9 mouse cellular contexts compared by ENCODE assay signal in the genomic region with DNA sequence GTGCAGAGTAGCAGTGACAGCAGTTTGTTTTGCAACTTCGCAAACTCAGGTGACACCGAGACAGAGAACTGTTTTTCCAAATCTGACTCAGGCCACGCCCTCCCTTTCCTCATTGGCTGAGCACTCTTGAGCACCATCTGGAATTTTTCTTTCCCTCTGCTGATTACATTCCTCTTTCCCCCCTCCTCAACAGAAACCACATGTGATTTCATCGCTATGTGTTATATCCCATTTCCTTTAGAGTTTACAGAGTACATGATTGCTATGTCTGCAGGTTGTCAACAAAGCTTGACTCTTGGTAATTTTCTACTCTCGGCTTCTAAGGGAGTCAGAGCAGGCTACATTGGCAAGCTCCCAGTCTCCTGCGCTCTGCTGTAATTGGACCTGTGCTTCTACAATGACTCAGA. TPM values are rescaled to one million over a fixed set of nuclear protein-coding genes. Genes with fewer than 3 reads are reported as not detected.
DNase-seq lines count a peak whose midpoint lies in the region; ATAC-seq lines count a peak whose summit lies in the region.
"Had no signal": no experiment of that assay in that cellular context is flagged by ENCODE, and none has a peak within 500 bp of the region (broad histone marks: within the 10 kb centered on the region; RNA-seq: fewer than 3 reads in every experiment).

No protein-coding gene starts in this region.

- 42% methylated on average over 6 of the region's 6 CpGs for WGBS in heart, embryonic 12.5 days
- 31% methylated on average over 6 of the region's 6 CpGs for WGBS in lung, embryonic 16.5 days

- H3K9ac ChIP-seq in heart, embryonic 12.5 days = no peak overlapping the region
- H3K9ac ChIP-seq in lung, embryonic 16.5 days (ENCODE audit: low read length) = no peak overlapping the region

- no peak for ATAC-seq in heart, embryonic 12.5 days (ENCODE audit: insufficient number of reproducible peaks, low FRiP score)
- peak; percentile 15; the same call in 1 of the 2 replicates for ATAC-seq in lung, embryonic 16.5 days (ENCODE audit: low read depth)

- H3K4me2 ChIP-seq in heart, embryonic 12.5 days = no peak overlapping the region
- peak overlapping the region; percentile 21; the same call in 1 of the 2 replicates for H3K4me2 ChIP-seq in lung, embryonic 16.5 days (ENCODE audit: low read depth, low read length)

- H3K36me3 ChIP-seq in heart, embryonic 12.5 days = no peaks in the 10 kb centered on the region
- H3K36me3 ChIP-seq in lung, embryonic 16.5 days (ENCODE audit: control insufficient read depth, insufficient read depth, low read length) = no peaks in the 10 kb centered on the region

- H3K4me1 ChIP-seq in heart, embryonic 12.5 days (replicated peaks) = no peaks in the 10 kb centered on the region
- no peaks in the 10 kb centered on the region for H3K4me1 ChIP-seq in lung, embryonic 16.5 days (replicated peaks; ENCODE audit: control insufficient read depth, insufficient read depth, low read length)

- peaks cover 9% of the 10 kb centered on the region; the same call in 1 of the 2 replicates for H3K9me3 ChIP-seq in heart, embryonic 12.5 days (replicated peaks)
- no peaks in the 10 kb centered on the region; the same call in 1 of the 2 replicates for H3K9me3 ChIP-seq in lung, embryonic 16.5 days (ENCODE audit: control insufficient read depth, low read length)

- H3K27ac ChIP-seq in heart, embryonic 12.5 days (ENCODE audit: poor library complexity, severe bottlenecking) = no peak overlapping the region
- H3K27ac ChIP-seq in lung, embryonic 16.5 days (ENCODE audit: low read length) = no peak overlapping the region

- no peak overlapping the region for H3K4me3 ChIP-seq in heart, embryonic 12.5 days
- no peak overlapping the region for H3K4me3 ChIP-seq in lung, embryonic 16.5 days (ENCODE audit: low read length)

- H3K27me3 ChIP-seq in heart, embryonic 12.5 days (replicated peaks) = no peaks in the 10 kb centered on the region; the same call in 1 of the 2 replicates
- no peaks in the 10 kb centered on the region for H3K27me3 ChIP-seq in lung, embryonic 16.5 days (ENCODE audit: control insufficient read depth, insufficient read depth, low read depth, low read length)

- peak; percentile 58 to 65 for DNase-seq in heart, adult 18-20 months
- peak; percentile 73 for DNase-seq in brain, adult 2 months (ENCODE audit: low read depth, low spot score)
- peak; percentile 49 for DNase-seq in heart, adult 9 months (ENCODE audit: low spot score in 2 of 2)
- DNase-seq in spleen, postnatal 10 days (ENCODE audit: low spot score in 2 of 2) = no peak
- DNase-seq in frontal cortex, postnatal 14 days (ENCODE audit: low spot score in 2 of 2) = no peak
- DNase-seq in thymus, postnatal 14 days = no peak
- DNase-seq: cerebellum, adult 11-12 months had no signal

RNA-seq across cellular contexts. Expression of gene Cnga3, which starts 17.1 kb away (rescaled TPM):
- 1 to 10 TPM; 1.7 to 1.8 TPM for total RNA-seq in heart, adult 18-20 months (2021)
- not detected in 2 replicates for polyA plus RNA-seq in heart, embryonic 12.5 days (2016; fragmentation: Nextera tagmentation; extraction: Ambion mirVana)
- polyA plus RNA-seq in lung, embryonic 16.5 days (2015; fragmentation: Nextera tagmentation; extraction: Ambion mirVana) = not detected in 2 replicates

Comparison
In these comparisons a context has a peak if more than half of its experiments do, and no peak if none do; other contexts are left out.
1. DNase-seq: peak in heart, adult 18-20 months (2 of 2), brain, adult 2 months (single experiment) and heart, adult 9 months (2 of 2); none in spleen, postnatal 10 days (0 of 2), frontal cortex, postnatal 14 days (0 of 2) and thymus, postnatal 14 days (single experiment).